Mouse (Mus musculus) limb, embryonic 12.5 days (tissue): ENCODE data around the gene Rasgef1b. TPM values are rescaled to one million over a fixed set of nuclear protein-coding genes. Genes with fewer than 3 reads are reported as not detected.

Experiments used
- ATAC-seq: fragments of 200-750 bp; cut with Nextera tagmentation; 2 replicates; pipeline ENCODE4 v1.8.0; 2017; ENCODE audit warnings: low read depth, moderate TSS enrichment; ENCODE audit not compliant: insufficient number of reproducible peaks, insufficient read depth, low FRiP score, low TSS enrichment
- H3K27ac ChIP-seq: fragments of 300-500 bp; sonication (generic); 2 replicates; pipeline ENCODE4 v1.5.1; 2016; ENCODE audit warnings: mild to moderate bottlenecking, moderate library complexity
- H3K27me3 ChIP-seq: fragments of 300-500 bp; sonication (generic); 2 replicates; pipeline ENCODE4 v1.6.1; 2016; ENCODE audit warnings: mild to moderate bottlenecking, moderate library complexity
- H3K36me3 ChIP-seq: fragments of 300-500 bp; sonication (generic); 2 replicates; pipeline ENCODE4 v1.6.1; 2016; ENCODE audit warnings: mild to moderate bottlenecking, moderate library complexity
- H3K4me1 ChIP-seq: fragments of 300-500 bp; sonication (generic); replicated peaks from 2 replicates; pipeline ENCODE4 v1.6.1; 2016
- H3K4me2 ChIP-seq: fragments of 300-500 bp; sonication (generic); 2 replicates; pipeline ENCODE4 v1.6.1; 2016; ENCODE audit warnings: mild to moderate bottlenecking, moderate library complexity
- H3K4me3 ChIP-seq: fragments of 300-500 bp; sonication (generic); replicated peaks from 2 replicates; pipeline ENCODE4 v1.5.1; 2016; ENCODE audit warnings: mild to moderate bottlenecking
- H3K9ac ChIP-seq: fragments of 300-500 bp; sonication (generic); replicated peaks from 2 replicates; pipeline ENCODE4 v1.6.1; 2016; ENCODE audit warnings: mild to moderate bottlenecking, moderate library complexity
- H3K9me3 ChIP-seq: fragments of 300-500 bp; sonication (generic); 2 replicates; pipeline ENCODE4 v1.6.1; 2016; ENCODE audit warnings: mild to moderate bottlenecking, moderate library complexity
- WGBS: fragments of 180-500 bp; shearing (Covaris S2); methylation state at CpG from one replicate; pipeline ENCODE4 v1.1.7; 2016; 5-methylcytosine and 5-hydroxymethylcytosine counted together
- polyA plus RNA-seq: library from polyadenylated mRNA; unstranded; fragments of >200 nt; fragmentation: Nextera tagmentation; extraction: Ambion mirVana; gene quantifications from 2 replicates; pipeline ENCODE4 v1.2.1, GENCODE M21; 2016

The Rasgef1b gene
- polyA plus RNA-seq, 1 experiment from 2014 or later = 48.7 TPM

DNA sequence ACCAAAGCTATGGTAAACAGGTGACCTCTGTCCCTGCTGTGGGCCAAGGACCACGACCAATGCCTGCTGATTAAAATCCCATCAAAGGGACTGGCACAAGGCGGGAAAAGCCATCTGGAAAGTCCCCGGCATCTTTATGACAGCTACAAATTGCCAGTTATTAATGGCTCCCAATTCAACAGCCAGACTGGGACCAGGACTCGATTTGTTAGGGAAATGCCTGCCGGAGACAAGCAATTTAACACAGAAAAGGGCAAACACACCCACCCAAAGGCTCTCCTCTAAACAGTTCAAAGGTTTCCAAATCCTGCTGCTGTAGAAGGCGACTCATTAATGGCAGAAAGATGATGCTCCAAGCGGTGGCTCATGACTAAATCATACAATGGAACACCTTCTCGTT lies 13.2 kb upstream of the Rasgef1b start:
- no peak overlapping the region for H3K9ac ChIP-seq
- no peak overlapping the region for H3K4me3 ChIP-seq
- H3K9me3 ChIP-seq = no peaks in the 10 kb centered on the region
- 15% methylated on average over 8 of the region's 8 CpGs for WGBS
- 0 out of 2 replicates have a peak, but pooled peaks cover 3% of the 10 kb centered on the region for H3K27me3 ChIP-seq
- ATAC-seq = no peak
- no peaks in the 10 kb centered on the region for H3K36me3 ChIP-seq
- H3K4me2 ChIP-seq = no peak overlapping the region
- H3K27ac ChIP-seq = no peak overlapping the region
- H3K4me1 ChIP-seq = peaks cover 51% of the 10 kb centered on the region

DNA sequence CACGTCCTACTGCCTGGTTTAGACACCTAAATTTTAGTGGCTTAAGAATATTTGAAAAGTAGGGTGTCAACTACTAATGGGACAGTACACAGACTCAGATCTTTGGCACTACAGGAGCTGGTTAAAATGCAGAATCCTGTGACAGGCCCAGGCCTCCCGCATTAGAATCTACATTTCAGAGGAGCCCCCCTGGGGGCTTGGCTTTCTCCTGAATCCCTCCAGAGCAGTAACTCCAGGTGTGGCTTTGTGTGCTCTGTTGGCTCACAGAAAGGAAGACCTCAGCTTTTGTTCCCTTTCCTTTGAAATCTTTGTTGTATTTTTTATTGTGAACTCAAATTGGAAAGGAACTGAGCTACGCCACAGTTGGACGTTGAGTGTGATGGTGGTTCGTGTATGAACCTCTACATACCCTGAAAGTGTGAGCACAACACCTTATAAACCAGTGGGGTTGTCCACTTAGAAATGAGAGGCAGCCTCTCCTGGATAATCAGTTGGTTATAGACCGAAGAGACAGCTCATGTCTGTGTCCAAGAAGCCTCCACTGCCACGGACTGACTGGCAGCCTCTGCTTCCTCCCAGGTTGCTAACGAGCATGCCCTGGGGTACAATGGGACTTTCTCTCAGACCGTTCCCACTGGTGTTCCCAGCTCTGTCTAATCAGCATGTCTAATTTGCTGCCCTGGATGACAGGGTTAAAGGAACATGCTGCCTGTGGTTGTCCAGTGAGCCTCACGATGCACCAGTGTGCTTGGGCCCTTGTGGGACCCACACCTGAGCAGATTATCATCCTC lies 9.3 kb upstream of the Rasgef1b start:
- H3K36me3 ChIP-seq = no peaks in the 10 kb centered on the region
- H3K9me3 ChIP-seq = no peaks in the 10 kb centered on the region
- H3K9ac ChIP-seq = no peak overlapping the region
- no peak overlapping the region for H3K27ac ChIP-seq
- 0 out of 2 replicates have a peak, but pooled peaks cover 3% of the 10 kb centered on the region for H3K27me3 ChIP-seq
- no peak overlapping the region for H3K4me2 ChIP-seq
- H3K4me1 ChIP-seq = peaks cover 33% of the 10 kb centered on the region
- no peak overlapping the region for H3K4me3 ChIP-seq
- no peak for ATAC-seq
- 30% methylated on average over 10 of the region's 10 CpGs for WGBS

DNA sequence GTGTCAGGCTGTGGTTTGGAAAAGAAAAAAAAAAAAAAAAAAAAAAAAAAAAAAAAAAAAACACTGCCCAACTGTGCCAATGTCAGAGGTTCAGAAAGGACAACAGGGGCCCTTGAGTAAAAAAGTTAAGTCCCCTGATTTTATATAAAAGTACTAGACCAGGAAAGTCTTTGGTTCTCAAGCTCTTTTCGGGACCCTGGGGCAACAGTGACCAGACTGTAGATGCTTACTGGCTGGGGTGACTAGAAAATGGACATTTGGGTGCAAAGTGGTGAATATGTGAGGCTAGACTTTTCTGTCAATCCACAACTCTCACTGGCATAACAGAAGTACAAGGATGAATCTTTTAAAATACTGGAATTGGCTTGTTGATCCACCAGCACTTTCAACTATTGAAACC lies 1.1 kb upstream of the Rasgef1b start:
- no peak overlapping the region for H3K4me3 ChIP-seq
- no peak overlapping the region for H3K9ac ChIP-seq
- no peaks in the 10 kb centered on the region for H3K36me3 ChIP-seq
- peak overlapping the region; percentile 98 for H3K4me2 ChIP-seq
- WGBS = 58% methylated on average over 1 of the region's 1 CpGs
- no peaks in the 10 kb centered on the region for H3K9me3 ChIP-seq
- peaks cover 29% of the 10 kb centered on the region for H3K4me1 ChIP-seq
- no peaks in the 10 kb centered on the region for H3K27me3 ChIP-seq
- no peak for ATAC-seq
- H3K27ac ChIP-seq = no peak overlapping the region

DNA sequence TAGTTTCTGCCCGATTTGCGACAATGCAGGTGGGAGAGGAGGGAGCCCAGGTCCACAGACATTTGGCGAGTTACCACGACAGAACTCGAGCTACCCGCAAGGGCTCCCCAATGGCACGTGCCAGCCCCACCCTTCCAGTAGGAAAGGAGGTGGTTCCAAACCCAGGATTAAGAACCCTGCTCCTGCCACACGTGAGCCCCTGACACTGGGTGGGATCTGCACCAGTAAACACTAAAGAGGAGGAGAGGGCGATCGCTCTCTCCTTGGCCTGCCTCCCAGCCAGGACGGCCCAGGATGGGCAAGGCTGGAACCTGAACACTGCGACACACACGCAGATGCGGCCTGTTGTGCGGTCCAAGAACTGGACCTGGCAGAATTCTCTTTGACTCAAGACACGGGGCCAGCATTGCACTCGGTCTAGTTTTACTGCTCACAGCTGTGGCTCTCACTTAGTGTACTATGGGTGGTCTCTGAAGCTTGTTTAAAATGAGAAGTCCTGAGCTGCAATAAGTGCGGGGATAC lies 557 bp upstream of the Rasgef1b start:
- no peaks in the 10 kb centered on the region for H3K36me3 ChIP-seq
- peak; percentile 74 for ATAC-seq
- H3K27me3 ChIP-seq = no peaks in the 10 kb centered on the region
- H3K4me3 ChIP-seq = peak overlapping the region; percentile 73
- H3K9ac ChIP-seq = peak overlapping the region; percentile 59
- under 1% methylated on average over 18 of the region's 18 CpGs for WGBS
- peaks cover 26% of the 10 kb centered on the region for H3K4me1 ChIP-seq
- H3K4me2 ChIP-seq = peak overlapping the region; percentile 98
- peak overlapping the region; percentile 88 for H3K27ac ChIP-seq
- no peaks in the 10 kb centered on the region for H3K9me3 ChIP-seq

DNA sequence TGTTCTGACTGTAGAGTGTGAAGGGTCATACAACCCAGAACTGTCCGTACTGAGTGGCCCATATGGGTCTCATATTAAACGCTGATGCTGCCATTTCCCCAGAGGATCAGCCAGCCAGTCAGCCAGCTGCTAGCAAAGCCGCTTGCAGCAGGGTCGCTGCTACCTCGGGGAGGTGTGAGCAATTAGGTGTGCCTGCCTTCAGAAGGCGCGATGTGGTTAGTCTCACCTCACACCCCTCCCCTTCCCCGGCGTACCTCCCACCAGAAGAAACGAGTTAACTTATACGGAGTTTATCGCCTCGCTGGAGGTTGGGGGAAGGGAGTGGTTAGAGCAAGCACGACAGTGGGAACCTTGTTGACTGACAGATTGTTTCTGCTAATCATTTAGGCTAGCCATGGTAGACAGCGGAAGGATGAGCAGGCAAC lies 826 bp downstream of the Rasgef1b start:
- 1% methylated on average over 15 of the region's 15 CpGs for WGBS
- no peaks in the 10 kb centered on the region for H3K36me3 ChIP-seq
- no peak for ATAC-seq

DNA sequence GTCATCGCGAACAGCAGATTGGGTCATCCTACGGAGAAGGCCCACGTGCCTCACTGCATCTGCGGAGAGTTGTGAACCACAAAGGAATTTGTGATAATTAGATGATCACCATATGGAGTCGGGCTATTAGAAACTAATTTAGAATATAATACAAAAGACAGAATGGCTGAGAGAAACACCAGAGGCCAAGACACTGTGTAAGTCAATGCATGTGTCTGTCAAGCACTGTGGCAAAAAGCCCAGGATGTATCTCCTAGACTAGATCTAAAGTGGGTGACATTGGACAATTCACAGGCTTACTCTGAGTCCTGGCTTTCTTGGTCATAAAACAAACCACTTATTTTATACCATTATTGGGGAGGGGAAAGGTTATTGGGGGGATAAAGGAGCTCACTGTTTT lies 4.9 kb downstream of the Rasgef1b start:
- H3K27ac ChIP-seq = no peak overlapping the region
- no peak for ATAC-seq
- peaks cover 19% of the 10 kb centered on the region for H3K4me1 ChIP-seq
- 89% methylated on average over 6 of the region's 6 CpGs for WGBS
- no peaks in the 10 kb centered on the region for H3K27me3 ChIP-seq
- no peak overlapping the region for H3K4me2 ChIP-seq
- H3K4me3 ChIP-seq = no peak overlapping the region
- no peaks in the 10 kb centered on the region for H3K36me3 ChIP-seq
- no peaks in the 10 kb centered on the region for H3K9me3 ChIP-seq
- H3K9ac ChIP-seq = no peak overlapping the region

More for the DNA sequence above, 826 bp downstream of the Rasgef1b start:
- no peaks in the 10 kb centered on the region for H3K27me3 ChIP-seq
- H3K4me3 ChIP-seq = peak overlapping the region; percentile 73
- peaks cover 26% of the 10 kb centered on the region for H3K4me1 ChIP-seq
- 0 out of 2 replicates have a peak overlapping the region, but pooled peaks have one; percentile 59 for H3K9ac ChIP-seq
- H3K9me3 ChIP-seq = no peaks in the 10 kb centered on the region
- H3K27ac ChIP-seq = peak overlapping the region; percentile 68
- H3K4me2 ChIP-seq = peak overlapping the region; percentile 98

DNA sequence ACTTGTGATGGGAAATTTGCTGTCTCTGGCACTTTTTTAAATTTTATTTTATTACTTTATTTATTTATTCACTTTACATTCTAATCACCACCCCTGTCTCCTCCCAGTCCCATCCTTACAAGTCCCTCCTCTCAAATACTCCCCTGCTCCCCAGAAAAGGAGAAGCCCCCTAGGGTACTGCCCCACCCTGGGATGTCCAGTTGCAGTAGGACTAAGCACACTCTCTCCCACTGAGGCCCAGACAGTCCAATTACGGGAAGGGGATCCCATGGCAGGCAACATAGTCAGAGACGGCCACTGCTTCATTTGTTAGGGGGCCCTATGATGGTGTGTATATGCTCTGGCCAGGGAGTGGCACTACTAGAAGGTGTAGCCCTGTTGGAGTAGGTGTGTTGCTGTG lies 6.6 kb downstream of the Rasgef1b start:
- Histone ChIP-seq H3K36me3 (no peaks in the 10 kb centered on the region), H3K27me3 (no peaks in the 10 kb centered on the region), H3K9me3 (no peaks in the 10 kb centered on the region), H3K4me2 (no peak overlapping the region), H3K27ac (no peak overlapping the region), H3K4me3 (no peak overlapping the region), H3K4me1 (peaks cover 17% of the 10 kb centered on the region), H3K9ac (no peak overlapping the region)
- ATAC-seq = no peak
- 94% methylated on average over 2 of the region's 2 CpGs for WGBS

DNA sequence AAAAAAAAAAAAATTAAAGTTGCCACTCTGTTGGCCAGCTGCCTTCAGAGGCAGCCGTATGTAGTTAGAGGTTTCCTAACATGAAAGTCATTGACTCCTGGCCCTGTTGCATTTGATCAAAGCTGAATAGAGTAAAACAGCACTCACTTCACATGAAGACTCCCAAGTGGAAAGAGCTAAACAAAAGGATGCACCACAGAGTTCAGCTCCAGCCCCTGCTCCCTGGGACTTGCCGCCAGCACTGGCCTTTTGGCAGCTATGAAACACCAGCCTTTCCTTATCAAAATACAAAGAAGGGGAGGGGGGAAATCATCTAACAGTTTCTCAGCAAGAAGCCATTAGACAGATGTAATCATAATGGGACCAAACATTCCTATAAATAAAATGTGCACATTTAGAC lies 8.3 kb downstream of the Rasgef1b start:
- no peak for ATAC-seq
- 75% methylated on average over 2 of the region's 2 CpGs for WGBS
- no peak overlapping the region for H3K4me3 ChIP-seq
- no peak overlapping the region for H3K9ac ChIP-seq
- H3K27ac ChIP-seq = no peak overlapping the region
- H3K36me3 ChIP-seq = no peaks in the 10 kb centered on the region
- H3K9me3 ChIP-seq = no peaks in the 10 kb centered on the region
- H3K27me3 ChIP-seq = no peaks in the 10 kb centered on the region
- H3K4me2 ChIP-seq = no peak overlapping the region
- H3K4me1 ChIP-seq = peaks cover 14% of the 10 kb centered on the region

DNA sequence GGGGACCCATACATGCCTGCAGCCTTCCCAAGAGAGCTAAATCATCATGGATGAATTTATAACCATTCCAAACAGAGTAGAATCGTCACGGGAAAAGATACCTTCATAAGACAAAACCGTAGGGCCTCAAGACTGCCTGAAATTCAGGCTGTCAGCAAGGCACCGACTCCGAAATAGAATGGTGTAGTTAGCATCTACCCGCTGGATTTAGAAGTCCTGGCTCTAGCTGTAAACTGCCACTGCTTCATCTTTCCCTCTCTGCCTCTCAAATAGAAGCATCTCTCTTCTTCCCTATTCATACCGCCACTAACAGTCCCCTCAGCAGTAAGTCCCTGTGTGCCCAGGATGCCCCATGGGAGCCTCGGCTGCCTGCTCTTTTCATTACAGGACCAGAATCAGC lies 10.9 kb downstream of the Rasgef1b start:
- Histone ChIP-seq H3K4me2 (no peak overlapping the region), H3K4me1 (peaks cover 18% of the 10 kb centered on the region), H3K9me3 (no peaks in the 10 kb centered on the region), H3K4me3 (no peak overlapping the region), H3K27me3 (no peaks in the 10 kb centered on the region), H3K36me3 (no peaks in the 10 kb centered on the region), H3K27ac (no peak overlapping the region), H3K9ac (no peak overlapping the region)
- ATAC-seq = no peak
- WGBS = 69% methylated on average over 8 of the region's 8 CpGs

DNA sequence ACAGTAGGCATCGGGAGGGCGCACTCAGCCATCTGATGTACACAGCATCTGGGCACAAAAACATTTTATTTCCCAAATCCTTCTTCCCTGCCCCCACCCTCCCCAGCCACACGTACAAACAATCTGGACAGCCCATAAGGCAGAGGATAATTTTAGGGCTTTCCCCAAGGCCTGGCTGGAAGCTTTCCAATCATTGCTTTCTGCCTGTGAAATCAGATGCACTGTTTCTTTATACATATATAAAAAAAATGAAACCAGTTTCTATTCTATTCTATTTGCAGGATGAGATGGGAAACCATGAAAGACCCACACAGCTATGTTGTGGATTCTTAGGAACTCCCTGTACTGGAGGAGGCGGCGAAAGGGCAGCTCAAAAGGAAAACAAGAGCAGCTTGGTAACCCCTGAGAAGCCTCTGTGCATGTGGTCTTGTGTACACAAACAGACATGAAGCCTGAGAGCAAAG lies 13.6 kb downstream of the Rasgef1b start:
- no peaks in the 10 kb centered on the region for H3K9me3 ChIP-seq
- ATAC-seq = no peak
- H3K9ac ChIP-seq = no peak overlapping the region
- no peak overlapping the region for H3K4me3 ChIP-seq
- whole genome bisulfite sequencing = 60% methylated on average over 5 of the region's 5 CpGs
- H3K4me1 ChIP-seq = peaks cover 18% of the 10 kb centered on the region
- H3K4me2 ChIP-seq = no peak overlapping the region
- no peak overlapping the region for H3K27ac ChIP-seq
- H3K36me3 ChIP-seq = no peaks in the 10 kb centered on the region
- H3K27me3 ChIP-seq = no peaks in the 10 kb centered on the region

DNA sequence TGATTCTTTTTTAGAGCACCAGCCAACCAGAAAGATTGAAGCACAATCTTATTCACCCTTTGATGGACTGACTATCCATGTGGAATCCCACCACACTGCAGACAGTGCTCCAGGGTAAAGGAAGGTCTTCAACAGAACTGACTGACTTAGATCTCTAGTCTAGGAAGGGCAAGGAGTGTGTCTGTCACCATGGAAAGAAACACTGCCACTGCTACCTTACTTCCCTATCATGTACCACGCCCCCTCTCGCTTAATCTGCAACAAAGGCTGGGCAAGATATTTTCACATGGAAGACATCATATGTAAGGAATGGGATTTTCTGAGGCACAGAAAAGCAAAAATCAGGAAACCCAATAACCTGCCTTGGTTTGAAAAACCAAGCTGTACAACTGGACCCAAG lies 16.9 kb downstream of the Rasgef1b start:
- Histone ChIP-seq H3K4me1 (peaks cover 10% of the 10 kb centered on the region), H3K36me3 (no peaks in the 10 kb centered on the region), H3K27ac (no peak overlapping the region), H3K4me2 (no peak overlapping the region), H3K27me3 (no peaks in the 10 kb centered on the region), H3K4me3 (no peak overlapping the region), H3K9me3 (no peaks in the 10 kb centered on the region), H3K9ac (no peak overlapping the region)
- ATAC-seq = no peak
- WGBS = 91% methylated on average over 2 of the region's 2 CpGs
